Mouse (Mus musculus): Measurements from ENCODE around the gene H1foo. TPM values are rescaled to one million over a fixed set of nuclear protein-coding genes. Genes with fewer than 3 reads are reported as not detected.

H1foo gene
- total RNA-seq (2022): not detected

GRCm38 (mm10) chr6:115944638-115945037 lies at the start of gene H1foo:
Gene H1foo (plus strand): TSS chr6:115944938.
- no peak for DNase-seq (ENCODE audit: low spot score)

- DNase-seq (ENCODE audit: low spot score): no peak
These were observed 48.4 kb upstream of the H1foo start for GRCm38 (mm10) chr6:115896346-115896745.

GRCm38 (mm10) chr6:115897117-115897516 lies 47.6 kb upstream of the H1foo start:
- peak; percentile 79 for DNase-seq (ENCODE audit: low spot score)

- no peak for DNase-seq (ENCODE audit: low spot score)
These were observed 46.7 kb upstream of the H1foo start for GRCm38 (mm10) chr6:115897926-115898520.

GRCm38 (mm10) chr6:115901062-115901461 lies 43.7 kb upstream of the H1foo start:
- peak; percentile 86 for DNase-seq (ENCODE audit: low spot score)

- peak; percentile 82 for DNase-seq (ENCODE audit: low spot score)
These were observed 43.2 kb upstream of the H1foo start for GRCm38 (mm10) chr6:115901489-115901931.

- DNase-seq (ENCODE audit: low spot score): no peak
These were observed 42.2 kb upstream of the H1foo start for GRCm38 (mm10) chr6:115902545-115902944.

GRCm38 (mm10) chr6:115905568-115905967 lies 39.2 kb upstream of the H1foo start:
- DNase-seq (ENCODE audit: low spot score): peak; percentile 80

- DNase-seq (ENCODE audit: low spot score): no peak
These were observed 38.3 kb upstream of the H1foo start for GRCm38 (mm10) chr6:115906455-115906854.

- DNase-seq (ENCODE audit: low spot score): no peak
These were observed 37.9 kb upstream of the H1foo start for GRCm38 (mm10) chr6:115906871-115907270.

GRCm38 (mm10) chr6:115908421-115908982 lies 36.2 kb upstream of the H1foo start:
- DNase-seq (ENCODE audit: low spot score): no peak

- DNase-seq (ENCODE audit: low spot score): no peak
These were observed 35.7 kb upstream of the H1foo start for GRCm38 (mm10) chr6:115909052-115909451.

- DNase-seq (ENCODE audit: low spot score): peak; percentile 91
These were observed 34.8 kb upstream of the H1foo start for GRCm38 (mm10) chr6:115909940-115910339.

- DNase-seq (ENCODE audit: low spot score): peak; percentile 57
These were observed 33.0 kb upstream of the H1foo start for GRCm38 (mm10) chr6:115911763-115912162.

- DNase-seq (ENCODE audit: low spot score): no peak
These were observed 31.3 kb upstream of the H1foo start for GRCm38 (mm10) chr6:115913482-115913881.

- DNase-seq (ENCODE audit: low spot score): no peak
These were observed 30.1 kb upstream of the H1foo start for GRCm38 (mm10) chr6:115914511-115915202.

GRCm38 (mm10) chr6:115915601-115916445 lies 28.9 kb upstream of the H1foo start:
- DNase-seq (ENCODE audit: low spot score): peak; percentile 60

GRCm38 (mm10) chr6:115916611-115917010 lies 28.1 kb upstream of the H1foo start:
- DNase-seq (ENCODE audit: low spot score): no peak

GRCm38 (mm10) chr6:115918615-115919014 lies 26.1 kb upstream of the H1foo start:
- DNase-seq (ENCODE audit: low spot score): no peak

- DNase-seq (ENCODE audit: low spot score): no peak
These were observed 24.9 kb upstream of the H1foo start for GRCm38 (mm10) chr6:115919876-115920275.

GRCm38 (mm10) chr6:115924829-115925228 lies 19.9 kb upstream of the H1foo start:
- DNase-seq (ENCODE audit: low spot score): no peak

GRCm38 (mm10) chr6:115926416-115926815 lies 18.3 kb upstream of the H1foo start:
- no peak for DNase-seq (ENCODE audit: low spot score)

Data from heart, adult 8-10 months (tissue).